Mouse (Mus musculus) limb, embryonic 10.5 days (tissue): ENCODE data around the gene Vmn2r2. TPM values are rescaled to one million over a fixed set of nuclear protein-coding genes. Genes with fewer than 3 reads are reported as not detected.

Experiments
- DNase-seq: peaks from one replicate; pipeline ENCODE4 v3.0.0-alpha.2; 2017; ENCODE audit warnings: low spot score
- H3K27ac ChIP-seq: fragments of 300-500 bp; sonication (generic); 2 replicates; pipeline ENCODE4 v1.5.1; 2016; ENCODE audit warnings: mild to moderate bottlenecking
- H3K27me3 ChIP-seq: fragments of 300-500 bp; sonication (generic); 2 replicates; pipeline ENCODE4 v1.6.1; 2016; ENCODE audit warnings: low read depth, mild to moderate bottlenecking; ENCODE audit not compliant: poor library complexity, severe bottlenecking
- H3K36me3 ChIP-seq: fragments of 300-500 bp; sonication (generic); 2 replicates; pipeline ENCODE4 v1.6.1; 2016; ENCODE audit warnings: mild to moderate bottlenecking, moderate library complexity
- H3K4me1 ChIP-seq: fragments of 300-500 bp; sonication (generic); 2 replicates; pipeline ENCODE4 v1.6.1; 2016
- H3K4me3 ChIP-seq: fragments of 300-500 bp; sonication (generic); 2 replicates; pipeline ENCODE4 v1.5.1; 2016; ENCODE audit warnings: mild to moderate bottlenecking, moderate library complexity
- H3K9me3 ChIP-seq: fragments of 300-500 bp; sonication (generic); replicated peaks from 2 replicates; pipeline ENCODE4 v1.6.1; 2016; ENCODE audit warnings: mild to moderate bottlenecking
- WGBS: fragments of 180-500 bp; shearing (Covaris S2); methylation state at CpG from one replicate; pipeline ENCODE4 v1.1.7; 2016; 5-methylcytosine and 5-hydroxymethylcytosine counted together
- polyA plus RNA-seq: library from polyadenylated mRNA; unstranded; fragments of >200 nt; fragmentation: Nextera tagmentation; extraction: Ambion mirVana; gene quantifications from 2 replicates; pipeline ENCODE4 v1.2.1, GENCODE M21; 2016

Gene Vmn2r2
- 0.04 TPM in 1 of 2 replicates, not detected in the other for polyA plus RNA-seq

GRCm38 (mm10) chr3:64141878-64142508 is at the start of gene Vmn2r2:
TSS of gene Vmn2r2 (minus strand) at chr3:64141928.
- no peak within 1 kb of the TSS for H3K4me3 ChIP-seq
- 93% methylated on average over 2 of the region's 2 CpGs for WGBS
- H3K4me1 ChIP-seq: no peaks in the 10 kb centered on the region
- H3K36me3 ChIP-seq: no peaks in the 10 kb centered on the region
- no peaks in the 10 kb centered on the region for H3K9me3 ChIP-seq
- no peak within 1 kb of the TSS for H3K27ac ChIP-seq
- DNase-seq: no peak
- H3K27me3 ChIP-seq: no peaks in the 10 kb centered on the region

- H3K27ac ChIP-seq: no peak overlapping the region
- no peaks in the 10 kb centered on the region for H3K4me1 ChIP-seq
- H3K27me3 ChIP-seq: no peaks in the 10 kb centered on the region
- DNase-seq: no peak
- H3K36me3 ChIP-seq: no peaks in the 10 kb centered on the region
- no peaks in the 10 kb centered on the region for H3K9me3 ChIP-seq
- WGBS: 88% methylated on average over 11 of the region's 11 CpGs
- H3K4me3 ChIP-seq: no peak overlapping the region
Measured at GRCm38 (mm10) chr3:64113352-64114046, 28.2 kb downstream of the Vmn2r2 start.

GRCm38 (mm10) chr3:64112707-64113106 is 29.0 kb downstream of the Vmn2r2 start:
- H3K4me3 ChIP-seq: no peak overlapping the region
- 95% methylated on average over 1 of the region's 1 CpGs for WGBS
- H3K27me3 ChIP-seq: no peaks in the 10 kb centered on the region
- H3K27ac ChIP-seq: no peak overlapping the region
- H3K36me3 ChIP-seq: no peaks in the 10 kb centered on the region
- H3K9me3 ChIP-seq: no peaks in the 10 kb centered on the region
- no peak for DNase-seq
- no peaks in the 10 kb centered on the region for H3K4me1 ChIP-seq

- Histone ChIP-seq H3K36me3 (no peaks in the 10 kb centered on the region), H3K9me3 (no peaks in the 10 kb centered on the region), H3K27ac (no peak within 1 kb of the TSS), H3K4me3 (no peak within 1 kb of the TSS), H3K4me1 (no peaks in the 10 kb centered on the region), H3K27me3 (no peaks in the 10 kb centered on the region)
- DNase-seq: no peak
- WGBS: 85% methylated on average over 4 of the region's 4 CpGs
Measured at GRCm38 (mm10) chr3:64081247-64081646, 60.5 kb downstream of the Vmn2r2 start, which contains the start of gene Vmn2r1. TSS of gene Vmn2r1 (plus strand) at chr3:64081547.

Other genes with a start within 250 kb of the Vmn2r2 start
- gene Plch1, start 242.5 kb downstream of the Vmn2r2 start, polyA plus RNA-seq: 4.1 and 4.5 TPM in 2 replicates
- gene E130311K13Rik, start 212.5 kb downstream of the Vmn2r2 start, polyA plus RNA-seq: 2.6 and 3.3 TPM in 2 replicates
- gene Slc33a1, start 177.2 kb downstream of the Vmn2r2 start, polyA plus RNA-seq: 11.7 and 13.6 TPM in 2 replicates
- gene Gmps, start 165.8 kb downstream of the Vmn2r2 start, polyA plus RNA-seq: 76.3 and 80.5 TPM in 2 replicates
- 0.03 and 0.04 TPM in 2 replicates for gene Vmn2r1, start 60.4 kb downstream of the Vmn2r2 start, polyA plus RNA-seq
- not detected in 2 replicates for gene Vmn2r3, start 147.8 kb upstream of the Vmn2r2 start, polyA plus RNA-seq